Mouse (Mus musculus) forebrain, postnatal 0 days (tissue): Measurements from ENCODE around the gene Bloc1s1. TPM values are rescaled to one million over a fixed set of nuclear protein-coding genes. Genes with fewer than 3 reads are reported as not detected.

Experiments used
- ATAC-seq: fragments of 200-750 bp; cut with Nextera tagmentation; 2 replicates; pipeline ENCODE4 v1.8.0; 2017; ENCODE audit warnings: mild to moderate bottlenecking, moderate library complexity
- DNase-seq: peaks from one replicate; pipeline ENCODE4 v3.0.0-alpha.2; 2015
- H3K27ac ChIP-seq: fragments of 300-500 bp; sonication (generic); 2 replicates; pipeline ENCODE4 v1.5.1; 2014; ENCODE audit warnings: low read depth, mild to moderate bottlenecking, antibody characterized with exemption, low read length, moderate library complexity, mixed read lengths
- H3K27me3 ChIP-seq: fragments of 300-500 bp; sonication (generic); 2 replicates; pipeline ENCODE4 v1.6.1; 2014; ENCODE audit warnings: mild to moderate bottlenecking, low read length, mixed read lengths; ENCODE audit not compliant: insufficient read depth
- H3K36me3 ChIP-seq: fragments of 300-500 bp; sonication (generic); 2 replicates; pipeline ENCODE4 v1.6.1; 2014; ENCODE audit warnings: mild to moderate bottlenecking, moderate library complexity; ENCODE audit not compliant: insufficient read depth
- H3K4me1 ChIP-seq: fragments of 300-500 bp; sonication (generic); 2 replicates; pipeline ENCODE4 v1.6.1; 2014; ENCODE audit warnings: antibody characterized with exemption; ENCODE audit not compliant: insufficient read depth
- H3K4me2 ChIP-seq: fragments of 300-500 bp; sonication (generic); 2 replicates; pipeline ENCODE4 v1.6.1; 2014; ENCODE audit warnings: low read depth, mild to moderate bottlenecking, moderate library complexity
- H3K4me3 ChIP-seq: fragments of 300-500 bp; sonication (generic); 2 replicates; pipeline ENCODE4 v1.5.1; 2014; ENCODE audit warnings: low read depth, low read length, mixed read lengths
- H3K9ac ChIP-seq: fragments of 300-500 bp; sonication (generic); 2 replicates; pipeline ENCODE4 v1.6.1; 2014; ENCODE audit warnings: mild to moderate bottlenecking
- H3K9me3 ChIP-seq: fragments of 300-500 bp; sonication (generic); 2 replicates; pipeline ENCODE4 v1.6.1; 2016; ENCODE audit warnings: low read length
- CTCF ChIP-seq: sonication (generic); IDR thresholded peaks from 2 replicates; pipeline ENCODE4 v1.5.1; 2016; ENCODE audit warnings: antibody characterized with exemption, control low read depth, low read depth
- WGBS: fragments of 180-500 bp; shearing (Covaris S2); extraction: QIAGEN DNeasy Blood & Tissue Kit; methylation state at CpG from one replicate; pipeline ENCODE4 v1.1.7; 2014; 5-methylcytosine and 5-hydroxymethylcytosine counted together
- polyA plus RNA-seq: library from polyadenylated mRNA; unstranded; fragments of >200 nt; fragmentation: Nextera tagmentation; extraction: Ambion mirVana; gene quantifications from 2 replicates; pipeline ENCODE4 v1.2.1, GENCODE M21; 2015
- total RNA-seq: library from RNA; depleted of rRNA; stranded (reverse); fragments of >200 nt; gene quantifications from 2 replicates; pipeline ENCODE4 v1.2.3, GENCODE M21; 2014

The Bloc1s1 gene
- total and polyA plus RNA-seq, 2 experiments from 2014 or later: 120 to 246 TPM

- no peak for DNase-seq
- Histone ChIP-seq H3K9ac (no peak overlapping the region), H3K4me2 (no peak overlapping the region), H3K27ac (no peak overlapping the region), H3K4me1 (no peaks in the 10 kb centered on the region), H3K4me3 (no peak overlapping the region), H3K9me3 (no peaks in the 10 kb centered on the region), H3K36me3 (no peaks in the 10 kb centered on the region), H3K27me3 (peaks cover 31% of the 10 kb centered on the region)
- no peak for ATAC-seq
- no peak for TF ChIP-seq CTCF
- WGBS: 76% methylated on average over 2 of the region's 2 CpGs
These were observed 7.6 kb upstream of the Bloc1s1 start for GRCm38 (mm10) chr10:128931441-128931840.

GRCm38 (mm10) chr10:128929638-128930378 lies 6.0 kb upstream of the Bloc1s1 start:
- 46% methylated on average over 7 of the region's 7 CpGs for WGBS
- no peaks in the 10 kb centered on the region for H3K4me1 ChIP-seq
- DNase-seq (peak; percentile 33), ATAC-seq (no peak)
- H3K9me3 ChIP-seq: no peaks in the 10 kb centered on the region
- H3K4me2 ChIP-seq: no peak overlapping the region
- no peak overlapping the region for H3K27ac ChIP-seq
- H3K36me3 ChIP-seq: no peaks in the 10 kb centered on the region
- no peak for TF ChIP-seq CTCF
- peaks cover 31% of the 10 kb centered on the region for H3K27me3 ChIP-seq
- H3K9ac ChIP-seq: no peak overlapping the region
- H3K4me3 ChIP-seq: no peak overlapping the region

GRCm38 (mm10) chr10:128928356-128928755 lies 4.5 kb upstream of the Bloc1s1 start:
- WGBS: 19% methylated on average over 4 of the region's 4 CpGs
- Histone ChIP-seq H3K4me2 (no peak overlapping the region), H3K9me3 (no peaks in the 10 kb centered on the region), H3K4me3 (no peak overlapping the region), H3K36me3 (no peaks in the 10 kb centered on the region), H3K27ac (no peak overlapping the region), H3K27me3 (peaks cover 21% of the 10 kb centered on the region), H3K4me1 (peaks cover 8% of the 10 kb centered on the region; the same call in 1 of the 2 replicates), H3K9ac (no peak overlapping the region)
- no peak for TF ChIP-seq CTCF
- ATAC-seq (no peak), DNase-seq (no peak)

GRCm38 (mm10) chr10:128923013-128923691 lies 683 bp downstream of the Bloc1s1 start:
- peak overlapping the region; percentile 83 for H3K9ac ChIP-seq

GRCm38 (mm10) chr10:128922822-128923012 lies 1.1 kb downstream of the Bloc1s1 start, which contains the start of gene Rdh5:
Gene Rdh5, minus strand, starts transcription at chr10:128922888.
- H3K27me3 ChIP-seq: no peaks in the 10 kb centered on the region
- TF ChIP-seq CTCF: no peak
- H3K4me2 ChIP-seq: peak within 1 kb of the TSS; percentile 67
- peaks cover 14% of the 10 kb centered on the region for H3K4me1 ChIP-seq
- peak within 1 kb of the TSS; percentile 70 for H3K4me3 ChIP-seq
- H3K9me3 ChIP-seq: no peaks in the 10 kb centered on the region
- DNase-seq (no peak), ATAC-seq (no peak)
- H3K27ac ChIP-seq: peak within 1 kb of the TSS; percentile 93
- 0 out of 2 replicates have a peak, but pooled peaks cover 6% of the 10 kb centered on the region for H3K36me3 ChIP-seq
- 7% methylated on average over 1 of the region's 1 CpGs for WGBS
- peak within 1 kb of the TSS; percentile 83 for H3K9ac ChIP-seq

More at GRCm38 (mm10) chr10:128923013-128923691, 683 bp downstream of the Bloc1s1 start:
- Histone ChIP-seq H3K4me3 (peak overlapping the region; percentile 70), H3K27me3 (no peaks in the 10 kb centered on the region), H3K4me1 (peaks cover 14% of the 10 kb centered on the region), H3K36me3 (0 out of 2 replicates have a peak, but pooled peaks cover 3% of the 10 kb centered on the region), H3K9me3 (no peaks in the 10 kb centered on the region), H3K27ac (peak overlapping the region; percentile 93), H3K4me2 (peak overlapping the region; percentile 67)
- under 1% methylated on average over 42 of the region's 42 CpGs for WGBS
- peak; percentile 54 for TF ChIP-seq CTCF
- ATAC-seq: peak; percentile 97
- peak; percentile 95 for DNase-seq

GRCm38 (mm10) chr10:128921883-128922821 lies 1.7 kb downstream of the Bloc1s1 start:
- WGBS: 68% methylated on average over 16 of the region's 16 CpGs
- Histone ChIP-seq H3K4me2 (peak overlapping the region; percentile 67), H3K9me3 (no peaks in the 10 kb centered on the region), H3K36me3 (0 out of 2 replicates have a peak, but pooled peaks cover 7% of the 10 kb centered on the region), H3K9ac (peak overlapping the region; percentile 83; the same call in 1 of the 2 replicates), H3K27ac (peak overlapping the region; percentile 29; the same call in 1 of the 2 replicates), H3K27me3 (no peaks in the 10 kb centered on the region), H3K4me1 (peaks cover 14% of the 10 kb centered on the region), H3K4me3 (peak overlapping the region; percentile 70)
- ATAC-seq (no peak), DNase-seq (no peak)
- no peak for TF ChIP-seq CTCF
